Comparison of ENCODE assay signal across 8 mouse cellular contexts in genomic region chr12:57196286-57196607, GRCm38 (mm10). TPM values are rescaled to one million over a fixed set of nuclear protein-coding genes. Genes with fewer than 3 reads are reported as not detected.
DNase-seq lines count a peak whose midpoint lies in the region; ATAC-seq and TF ChIP-seq lines count a peak whose summit lies in the region.

No protein-coding gene starts in this region.

- ATAC-seq in hindbrain, embryonic 14.5 days (ENCODE audit: low FRiP score) = no peak
- ATAC-seq in midbrain, embryonic 14.5 days (ENCODE audit: low FRiP score, low TSS enrichment) = no peak

- 31% methylated on average over 8 of the region's 8 CpGs for WGBS in kidney, adult 2 months
- 6% methylated on average over 8 of the region's 8 CpGs for WGBS in hindbrain, embryonic 14.5 days
- WGBS in midbrain, embryonic 14.5 days = 1% methylated on average over 8 of the region's 8 CpGs
- 51% methylated on average over 8 of the region's 8 CpGs for WGBS in cerebellum, adult 2 months

- H3K9me3 ChIP-seq in hindbrain, embryonic 14.5 days (ENCODE audit: control insufficient read depth, low read length) = no peaks in the 10 kb centered on the region
- H3K9me3 ChIP-seq in midbrain, embryonic 14.5 days (ENCODE audit: control insufficient read depth, low read length) = no peaks in the 10 kb centered on the region

- H3K4me2 ChIP-seq in hindbrain, embryonic 14.5 days (replicated peaks) = peak overlapping the region; percentile 71
- H3K4me2 ChIP-seq in midbrain, embryonic 14.5 days (ENCODE audit: low read length) = peak overlapping the region; percentile 85

- TF ChIP-seq POLR2A in kidney, adult 2 months (IDR thresholded peaks at IDR 0.05; ENCODE audit: low read depth, low read length) = no peak
- no peak for TF ChIP-seq POLR2A in cerebellum, adult 2 months (IDR thresholded peaks at IDR 0.05; ENCODE audit: borderline replicate concordance, insufficient read depth, low read length)

- H3K9ac ChIP-seq in hindbrain, embryonic 14.5 days = no peak overlapping the region
- H3K9ac ChIP-seq in midbrain, embryonic 14.5 days (replicated peaks; ENCODE audit: low read length) = peak overlapping the region; percentile 39

- H3K27ac ChIP-seq in kidney, adult 2 months (ENCODE audit: insufficient read depth, low read depth, low read length) = peak overlapping the region; percentile 79
- no peak overlapping the region for H3K27ac ChIP-seq in brown adipose tissue, adult 24 weeks (replicated peaks; ENCODE audit: low read depth, low read length)
- no peak overlapping the region for H3K27ac ChIP-seq in hindbrain, embryonic 14.5 days
- H3K27ac ChIP-seq in midbrain, embryonic 14.5 days (replicated peaks; ENCODE audit: low read depth, low read length) = no peak overlapping the region
- H3K27ac ChIP-seq in cerebellum, adult 2 months (ENCODE audit: insufficient read depth, low read length) = no peak overlapping the region

- DNase-seq in kidney, adult 2 months = no peak
- no peak for DNase-seq in kidney, adult 18-20 months
- DNase-seq in hindbrain, embryonic 14.5 days (ENCODE audit: low spot score) = no peak
- no peak for DNase-seq in midbrain, embryonic 14.5 days
- DNase-seq in urinary bladder, postnatal 10 days (ENCODE audit: low spot score) = no peak
- no peak for DNase-seq in cerebellum, adult 9-11 months
- DNase-seq in cerebellum, adult 2 months = no peak

- H3K27me3 ChIP-seq in kidney, adult 2 months (replicated peaks; ENCODE audit: control insufficient read depth, insufficient read depth, low read length) = no peaks in the 10 kb centered on the region
- peaks cover 23% of the 10 kb centered on the region for H3K27me3 ChIP-seq in hindbrain, embryonic 14.5 days (ENCODE audit: control insufficient read depth, insufficient read depth, low read length)
- peaks cover 15% of the 10 kb centered on the region for H3K27me3 ChIP-seq in midbrain, embryonic 14.5 days (ENCODE audit: control insufficient read depth, insufficient read depth, low read length)
- H3K27me3 ChIP-seq in cerebellum, adult 2 months (ENCODE audit: control insufficient read depth, insufficient read depth, low read length) = no peaks in the 10 kb centered on the region; the same call in 1 of the 2 replicates

- H3K36me3 ChIP-seq in kidney, adult 2 months (ENCODE audit: control insufficient read depth, insufficient read depth, low read length) = no peaks in the 10 kb centered on the region
- H3K36me3 ChIP-seq in hindbrain, embryonic 14.5 days (replicated peaks; ENCODE audit: control insufficient read depth, insufficient read depth) = no peaks in the 10 kb centered on the region
- H3K36me3 ChIP-seq in midbrain, embryonic 14.5 days (ENCODE audit: control insufficient read depth, insufficient read depth, low read length) = no peaks in the 10 kb centered on the region

- no peak for TF ChIP-seq CTCF in kidney, adult 2 months (conservative IDR thresholded peaks at IDR 0.05; ENCODE audit: insufficient read depth, insufficient read length, low read depth, low read length)
- TF ChIP-seq CTCF in cerebellum, adult 2 months (IDR thresholded peaks at IDR 0.05; ENCODE audit: borderline replicate concordance, insufficient read depth, low read depth, low read length) = no peak

- peak overlapping the region; percentile 82 for H3K4me3 ChIP-seq in kidney, adult 2 months (ENCODE audit: insufficient read depth, low read depth, low read length)
- peak overlapping the region; percentile 47 for H3K4me3 ChIP-seq in brown adipose tissue, adult 24 weeks (ENCODE audit: insufficient read depth, low read depth, low read length)
- peak overlapping the region; percentile 42 for H3K4me3 ChIP-seq in hindbrain, embryonic 14.5 days (replicated peaks; ENCODE audit: low read length)
- peak overlapping the region; percentile 46 for H3K4me3 ChIP-seq in midbrain, embryonic 14.5 days (replicated peaks; ENCODE audit: low read depth, low read length)
- H3K4me3 ChIP-seq in cerebellum, adult 2 months (replicated peaks; ENCODE audit: insufficient read depth, low read depth, low read length) = no peak overlapping the region

- H3K4me1 ChIP-seq in kidney, adult 2 months (ENCODE audit: control insufficient read depth, insufficient read depth, low read length) = no peaks in the 10 kb centered on the region; the same call in 1 of the 2 replicates
- no peaks in the 10 kb centered on the region for H3K4me1 ChIP-seq in brown adipose tissue, adult 24 weeks (ENCODE audit: control insufficient read depth, insufficient read depth, insufficient read length, low read length)
- 0 out of 2 replicates have a peak, but pooled peaks cover 7% of the 10 kb centered on the region for H3K4me1 ChIP-seq in hindbrain, embryonic 14.5 days (replicated peaks; ENCODE audit: control insufficient read depth, insufficient read depth, low read length)
- peaks cover 5% of the 10 kb centered on the region; the same call in 1 of the 2 replicates for H3K4me1 ChIP-seq in midbrain, embryonic 14.5 days (ENCODE audit: control insufficient read depth, insufficient read depth, low read length)
- H3K4me1 ChIP-seq in cerebellum, adult 2 months (ENCODE audit: control insufficient read depth, insufficient read depth, low read length) = no peaks in the 10 kb centered on the region

RNA-seq across cellular contexts. Expression of gene Slc25a21, which starts 1.0 kb away (rescaled TPM):
- polyA plus RNA-seq in kidney, adult 2 months (2012; rRNA removed) = 5.0 and 5.3 TPM in 2 replicates
- not detected in 2 replicates for polyA plus RNA-seq in brown adipose tissue, adult 24 weeks (2012; ENCODE audit: insufficient read depth, insufficient read length, missing spikeins)
- 0.13 and 0.36 TPM in 2 replicates for polyA plus RNA-seq in hindbrain, embryonic 14.5 days (2014; fragmentation: Nextera tagmentation; extraction: Ambion mirVana)
- polyA plus RNA-seq in midbrain, embryonic 14.5 days (2014; fragmentation: Nextera tagmentation; extraction: Ambion mirVana) = not detected in 2 replicates
- 0.62 TPM in 2 replicates for polyA plus RNA-seq in cerebellum, adult 2 months (2012; rRNA removed)

RNA-seq across cellular contexts. Expression of gene Prps1l3, which starts 34.0 kb away (rescaled TPM):
- 12.5 and 15.0 TPM in 2 replicates for polyA plus RNA-seq in kidney, adult 2 months (2012; rRNA removed)
- polyA plus RNA-seq in brown adipose tissue, adult 24 weeks (2012; ENCODE audit: insufficient read depth, insufficient read length, missing spikeins) = 6.5 and 8.0 TPM in 2 replicates
- polyA plus RNA-seq in hindbrain, embryonic 14.5 days (2014; fragmentation: Nextera tagmentation; extraction: Ambion mirVana) = 30.0 and 31.0 TPM in 2 replicates
- 28.6 and 38.5 TPM in 2 replicates for polyA plus RNA-seq in midbrain, embryonic 14.5 days (2014; fragmentation: Nextera tagmentation; extraction: Ambion mirVana)
- 12.0 and 13.7 TPM in 2 replicates for polyA plus RNA-seq in cerebellum, adult 2 months (2012; rRNA removed)

RNA-seq across cellular contexts. Expression of gene Mipol1, which starts 34.0 kb away (rescaled TPM):
- 1.5 and 1.7 TPM in 2 replicates for polyA plus RNA-seq in kidney, adult 2 months (2012; rRNA removed)
- polyA plus RNA-seq in brown adipose tissue, adult 24 weeks (2012; ENCODE audit: insufficient read depth, insufficient read length, missing spikeins) = 7.6 and 7.7 TPM in 2 replicates
- 4.9 and 5.0 TPM in 2 replicates for polyA plus RNA-seq in hindbrain, embryonic 14.5 days (2014; fragmentation: Nextera tagmentation; extraction: Ambion mirVana)
- 3.5 and 5.0 TPM in 2 replicates for polyA plus RNA-seq in midbrain, embryonic 14.5 days (2014; fragmentation: Nextera tagmentation; extraction: Ambion mirVana)
- 7.1 and 7.2 TPM in 2 replicates for polyA plus RNA-seq in cerebellum, adult 2 months (2012; rRNA removed)
